Mouse (Mus musculus): ENCODE measurements around the gene Pdcd11. TPM values are rescaled to one million over a fixed set of nuclear protein-coding genes. Genes with fewer than 3 reads are reported as not detected.
A peak's percentile ranks its signal among the peaks of the same experiment; 100 is the strongest.

Gene Pdcd11
- polyA plus RNA-seq, 2 experiments: 11.1 to 20.8 TPM

- no peak overlapping the region for H3K9ac ChIP-seq (ENCODE audit: low read depth, low read length, severe bottlenecking)
- H3K4me1 ChIP-seq (ENCODE audit: control insufficient read depth, insufficient read depth, low read length): no peaks in the 10 kb centered on the region
- DNase-seq (ENCODE audit: low spot score): peak; percentile 57
- H3K9me3 ChIP-seq (ENCODE audit: control insufficient read depth, low read length): no peaks in the 10 kb centered on the region
- 9% methylated on average over 13 of the region's 13 CpGs for WGBS
- ATAC-seq (ENCODE audit: low FRiP score, low read depth): peak; percentile 45; the same call in 1 of the 2 replicates
- no peaks in the 10 kb centered on the region for H3K36me3 ChIP-seq (ENCODE audit: control insufficient read depth, insufficient read depth, low read length)
- H3K4me2 ChIP-seq (replicated peaks; ENCODE audit: low read depth, low read length, severe bottlenecking): peak overlapping the region; percentile 30
- TF ChIP-seq POLR2A (IDR thresholded peaks at IDR 0.05; ENCODE audit: borderline replicate concordance, extremely low read depth, insufficient read depth, insufficient read length): no peak
- H3K4me3 ChIP-seq (replicated peaks; ENCODE audit: low read length): no peak overlapping the region
- H3K27me3 ChIP-seq (ENCODE audit: control insufficient read depth, insufficient read depth, low read length): no peaks in the 10 kb centered on the region
- H3K27ac ChIP-seq (replicated peaks; ENCODE audit: low read depth, low read length): no peak overlapping the region
Observed at GRCm38 (mm10) chr19:47168223-47168622, 77.7 kb downstream of the Pdcd11 start.

- no peak overlapping the region for H3K9ac ChIP-seq (ENCODE audit: low read depth, low read length, severe bottlenecking)
- H3K27ac ChIP-seq (replicated peaks; ENCODE audit: low read depth, low read length): no peak overlapping the region
- no peaks in the 10 kb centered on the region for H3K36me3 ChIP-seq (ENCODE audit: control insufficient read depth, insufficient read depth, low read length)
- H3K27me3 ChIP-seq (ENCODE audit: control insufficient read depth, insufficient read depth, low read length): no peaks in the 10 kb centered on the region
- no peak for TF ChIP-seq POLR2A (IDR thresholded peaks at IDR 0.05; ENCODE audit: borderline replicate concordance, extremely low read depth, insufficient read depth, insufficient read length)
- peak overlapping the region; percentile 30 for H3K4me2 ChIP-seq (replicated peaks; ENCODE audit: low read depth, low read length, severe bottlenecking)
- peak; percentile 75; the same call in 1 of the 2 replicates for ATAC-seq (ENCODE audit: low FRiP score, low read depth)
- no peaks in the 10 kb centered on the region for H3K9me3 ChIP-seq (ENCODE audit: control insufficient read depth, low read length)
- H3K4me3 ChIP-seq (replicated peaks; ENCODE audit: low read length): no peak overlapping the region
- H3K4me1 ChIP-seq (ENCODE audit: control insufficient read depth, insufficient read depth, low read length): no peaks in the 10 kb centered on the region
- peak; percentile 90 for DNase-seq (ENCODE audit: low spot score)
- 21% methylated on average over 11 of the region's 11 CpGs for WGBS
Observed at GRCm38 (mm10) chr19:47168793-47169412, 78.3 kb downstream of the Pdcd11 start.

- no peaks in the 10 kb centered on the region for H3K9me3 ChIP-seq (ENCODE audit: control insufficient read depth, low read length)
- ATAC-seq (ENCODE audit: low FRiP score, low read depth) (no peak), DNase-seq (ENCODE audit: low spot score) (no peak)
- no peak overlapping the region for H3K27ac ChIP-seq (replicated peaks; ENCODE audit: low read depth, low read length)
- H3K4me1 ChIP-seq (ENCODE audit: control insufficient read depth, insufficient read depth, low read length): peaks cover 2% of the 10 kb centered on the region
- H3K36me3 ChIP-seq (ENCODE audit: control insufficient read depth, insufficient read depth, low read length): no peaks in the 10 kb centered on the region
- 50% methylated on average over 3 of the region's 3 CpGs for WGBS
- no peak for TF ChIP-seq POLR2A (IDR thresholded peaks at IDR 0.05; ENCODE audit: borderline replicate concordance, extremely low read depth, insufficient read depth, insufficient read length)
- H3K27me3 ChIP-seq (ENCODE audit: control insufficient read depth, insufficient read depth, low read length): peaks cover 2% of the 10 kb centered on the region
- no peak overlapping the region for H3K4me3 ChIP-seq (replicated peaks; ENCODE audit: low read length)
- no peak overlapping the region for H3K9ac ChIP-seq (ENCODE audit: low read depth, low read length, severe bottlenecking)
- no peak overlapping the region for H3K4me2 ChIP-seq (replicated peaks; ENCODE audit: low read depth, low read length, severe bottlenecking)
Observed at GRCm38 (mm10) chr19:47174515-47174914, 83.9 kb downstream of the Pdcd11 start.

GRCm38 (mm10) chr19:47175472-47175871, 84.9 kb downstream of the Pdcd11 start:
- Histone ChIP-seq H3K4me2 (replicated peaks; ENCODE audit: low read depth, low read length, severe bottlenecking) (no peak overlapping the region), H3K4me1 (ENCODE audit: control insufficient read depth, insufficient read depth, low read length) (peaks cover 6% of the 10 kb centered on the region), H3K4me3 (replicated peaks; ENCODE audit: low read length) (no peak overlapping the region), H3K36me3 (ENCODE audit: control insufficient read depth, insufficient read depth, low read length) (no peaks in the 10 kb centered on the region), H3K27me3 (ENCODE audit: control insufficient read depth, insufficient read depth, low read length) (peaks cover 12% of the 10 kb centered on the region), H3K9me3 (ENCODE audit: control insufficient read depth, low read length) (no peaks in the 10 kb centered on the region), H3K27ac (replicated peaks; ENCODE audit: low read depth, low read length) (no peak overlapping the region), H3K9ac (ENCODE audit: low read depth, low read length, severe bottlenecking) (no peak overlapping the region)
- no peak for TF ChIP-seq POLR2A (IDR thresholded peaks at IDR 0.05; ENCODE audit: borderline replicate concordance, extremely low read depth, insufficient read depth, insufficient read length)
- ATAC-seq (ENCODE audit: low FRiP score, low read depth) (no peak), DNase-seq (ENCODE audit: low spot score) (no peak)
- 74% methylated on average over 2 of the region's 2 CpGs for WGBS

GRCm38 (mm10) chr19:47176916-47177505, 86.4 kb downstream of the Pdcd11 start:
- no peaks in the 10 kb centered on the region for H3K36me3 ChIP-seq (ENCODE audit: control insufficient read depth, insufficient read depth, low read length)
- no peak overlapping the region for H3K9ac ChIP-seq (ENCODE audit: low read depth, low read length, severe bottlenecking)
- H3K4me1 ChIP-seq (ENCODE audit: control insufficient read depth, insufficient read depth, low read length): peaks cover 6% of the 10 kb centered on the region
- H3K4me3 ChIP-seq (replicated peaks; ENCODE audit: low read length): no peak overlapping the region
- H3K27me3 ChIP-seq (ENCODE audit: control insufficient read depth, insufficient read depth, low read length): peaks cover 17% of the 10 kb centered on the region
- ATAC-seq (ENCODE audit: low FRiP score, low read depth) (no peak), DNase-seq (ENCODE audit: low spot score) (no peak)
- no peak overlapping the region for H3K4me2 ChIP-seq (replicated peaks; ENCODE audit: low read depth, low read length, severe bottlenecking)
- H3K9me3 ChIP-seq (ENCODE audit: control insufficient read depth, low read length): peaks cover under 1% of the 10 kb centered on the region; the same call in 1 of the 2 replicates
- 76% methylated on average over 2 of the region's 2 CpGs for WGBS
- H3K27ac ChIP-seq (replicated peaks; ENCODE audit: low read depth, low read length): no peak overlapping the region
- TF ChIP-seq POLR2A (IDR thresholded peaks at IDR 0.05; ENCODE audit: borderline replicate concordance, extremely low read depth, insufficient read depth, insufficient read length): no peak
